Mouse (Mus musculus): ENCODE results near the gene Irx1. TPM values are rescaled to one million over a fixed set of nuclear protein-coding genes. Genes with fewer than 3 reads are reported as not detected.

The Irx1 gene
- polyA plus RNA-seq (2015; fragmentation: Nextera tagmentation; extraction: Ambion mirVana): not detected in 2 replicates

DNA sequence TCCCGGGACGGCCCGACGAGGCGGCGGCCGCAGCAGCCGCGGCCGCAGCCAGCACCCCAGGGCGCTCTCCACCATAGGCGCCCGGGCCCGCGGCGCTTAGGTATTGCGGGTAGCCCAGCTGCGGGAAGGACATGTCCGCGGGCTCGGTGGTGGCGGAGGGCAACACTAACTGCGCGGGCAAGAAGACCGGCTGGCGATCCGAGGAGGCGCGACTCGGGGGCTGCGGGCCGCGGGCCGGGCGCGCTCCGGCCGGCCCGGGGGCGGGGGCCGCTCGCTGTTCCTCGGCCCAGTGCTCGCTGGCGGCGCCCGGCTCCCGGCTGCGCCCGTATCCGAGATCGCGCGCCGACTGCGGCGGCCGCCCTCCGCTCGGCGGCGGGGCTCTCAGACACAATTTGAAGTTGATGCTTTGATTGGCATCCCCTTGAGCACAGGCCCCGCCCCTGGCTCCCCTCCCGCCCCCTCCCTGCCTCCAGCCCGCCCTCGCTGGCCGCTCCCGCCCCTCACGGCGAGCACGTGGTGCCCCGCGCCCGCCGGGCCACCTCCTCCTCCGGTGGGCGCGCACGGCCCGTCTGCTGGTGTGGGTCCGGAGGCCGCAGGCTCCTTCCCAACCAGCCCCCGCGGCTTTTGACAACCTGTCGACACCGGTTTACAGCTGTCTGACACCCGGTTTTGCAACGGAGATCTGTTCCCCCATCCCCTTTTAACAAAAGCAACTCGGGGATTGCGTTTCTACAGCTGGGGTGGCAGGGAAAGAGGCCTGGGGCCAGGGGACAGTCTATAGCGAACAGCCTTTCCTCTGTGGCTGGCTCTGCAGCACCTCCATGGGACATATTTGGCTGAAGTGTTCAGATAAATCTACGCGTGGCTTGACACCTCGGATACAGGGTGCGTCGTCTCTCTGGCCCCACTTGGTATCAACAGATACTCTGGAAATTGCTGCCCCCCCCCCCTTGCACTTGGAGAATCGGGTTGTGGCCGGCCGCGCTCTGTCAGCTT lies at the start of gene Irx1:
TSS of gene Irx1 (minus strand) at position 368 of the 996 bp plus-strand sequence.
- Histone ChIP-seq H3K9ac (ENCODE audit: low read depth, low read length) (no peak within 1 kb of the TSS), H3K27ac (ENCODE audit: low read length) (no peak within 1 kb of the TSS), H3K9me3 (ENCODE audit: control insufficient read depth, low read length) (no peaks in the 10 kb centered on the region), H3K4me2 (ENCODE audit: low read depth, low read length) (peak within 1 kb of the TSS; percentile 66), H3K36me3 (ENCODE audit: control insufficient read depth, insufficient read depth, low read length) (no peaks in the 10 kb centered on the region), H3K27me3 (replicated peaks; ENCODE audit: control insufficient read depth, insufficient read depth, low read length) (peaks cover 96% of the 10 kb centered on the region), H3K4me1 (ENCODE audit: control insufficient read depth, insufficient read depth, low read length) (peaks cover 23% of the 10 kb centered on the region), H3K4me3 (ENCODE audit: low read length) (peak within 1 kb of the TSS; percentile 43)
- peak; percentile 25 for ATAC-seq
- WGBS: under 1% methylated on average over 99 of the region's 100 CpGs

DNA sequence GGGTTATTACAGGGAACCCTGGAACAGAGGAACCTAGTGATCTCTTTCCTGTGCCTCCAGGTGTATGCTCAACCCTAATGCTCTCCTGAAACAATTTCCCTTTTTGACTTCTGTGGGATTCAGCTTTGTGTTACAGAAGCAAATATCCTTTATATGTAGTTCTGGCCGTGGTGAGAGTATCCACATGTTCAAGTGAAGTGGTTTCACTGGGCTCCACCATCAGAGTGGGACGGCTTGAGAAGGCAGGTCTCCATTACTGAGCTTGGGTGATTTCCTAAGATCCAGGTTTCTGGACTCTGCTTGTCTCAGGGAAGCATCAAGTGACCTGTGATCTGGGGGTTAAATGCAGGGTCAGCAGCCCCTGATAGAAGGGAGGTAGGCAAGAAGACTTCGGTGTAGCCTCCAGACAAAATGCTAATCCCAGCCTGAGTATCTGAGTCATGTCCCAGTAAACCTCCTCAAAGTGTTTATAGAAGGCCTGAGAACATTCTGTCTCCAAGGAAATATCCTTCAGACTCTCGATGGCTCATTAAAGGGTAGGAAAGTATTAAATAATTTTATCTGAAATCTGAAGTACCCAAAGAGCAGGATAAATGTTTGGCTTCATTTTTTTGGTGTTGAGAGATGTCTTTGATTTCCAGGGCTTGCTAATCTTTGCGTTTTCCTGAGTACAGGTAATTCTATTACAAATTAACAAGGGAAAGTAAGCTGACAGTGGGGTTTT lies 16.6 kb upstream of the Irx1 start:
- Histone ChIP-seq H3K36me3 (ENCODE audit: control insufficient read depth, insufficient read depth, low read length) (no peaks in the 10 kb centered on the region), H3K9me3 (ENCODE audit: control insufficient read depth, low read length) (no peaks in the 10 kb centered on the region), H3K27me3 (replicated peaks; ENCODE audit: control insufficient read depth, insufficient read depth, low read length) (no peaks in the 10 kb centered on the region), H3K27ac (ENCODE audit: low read length) (no peak overlapping the region), H3K9ac (ENCODE audit: low read depth, low read length) (no peak overlapping the region), H3K4me3 (ENCODE audit: low read length) (no peak overlapping the region), H3K4me1 (ENCODE audit: control insufficient read depth, insufficient read depth, low read length) (no peaks in the 10 kb centered on the region), H3K4me2 (ENCODE audit: low read depth, low read length) (no peak overlapping the region)
- no peak for ATAC-seq
- WGBS: 53% methylated on average over 5 of the region's 5 CpGs

DNA sequence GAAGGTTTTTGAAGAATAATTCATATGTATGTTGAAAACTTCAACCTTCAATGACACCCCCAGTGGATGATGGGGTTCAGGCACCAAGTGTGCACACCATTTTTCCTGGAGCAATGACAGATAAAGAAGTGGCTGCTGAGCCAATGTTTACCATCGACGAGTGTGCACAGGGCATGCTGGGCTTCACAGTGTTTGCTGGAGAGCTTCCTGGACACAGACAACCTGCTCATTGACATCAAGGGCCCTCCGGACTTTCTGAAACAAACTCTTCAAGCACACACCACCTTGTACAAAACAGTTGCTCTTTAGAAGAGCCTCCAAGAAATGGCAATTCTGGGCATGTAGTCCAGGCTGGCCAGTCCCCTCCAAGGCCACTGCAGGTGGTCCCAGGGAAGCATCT lies 12.2 kb upstream of the Irx1 start:
- WGBS: 49% methylated on average over 3 of the region's 3 CpGs
- no peaks in the 10 kb centered on the region for H3K4me1 ChIP-seq (ENCODE audit: control insufficient read depth, insufficient read depth, low read length)
- no peaks in the 10 kb centered on the region for H3K9me3 ChIP-seq (ENCODE audit: control insufficient read depth, low read length)
- H3K4me3 ChIP-seq (ENCODE audit: low read length): no peak overlapping the region
- H3K27me3 ChIP-seq (replicated peaks; ENCODE audit: control insufficient read depth, insufficient read depth, low read length): no peaks in the 10 kb centered on the region; the same call in 1 of the 2 replicates
- no peak overlapping the region for H3K9ac ChIP-seq (ENCODE audit: low read depth, low read length)
- H3K27ac ChIP-seq (ENCODE audit: low read length): no peak overlapping the region
- H3K4me2 ChIP-seq (ENCODE audit: low read depth, low read length): no peak overlapping the region
- no peak for ATAC-seq
- H3K36me3 ChIP-seq (ENCODE audit: control insufficient read depth, insufficient read depth, low read length): no peaks in the 10 kb centered on the region

DNA sequence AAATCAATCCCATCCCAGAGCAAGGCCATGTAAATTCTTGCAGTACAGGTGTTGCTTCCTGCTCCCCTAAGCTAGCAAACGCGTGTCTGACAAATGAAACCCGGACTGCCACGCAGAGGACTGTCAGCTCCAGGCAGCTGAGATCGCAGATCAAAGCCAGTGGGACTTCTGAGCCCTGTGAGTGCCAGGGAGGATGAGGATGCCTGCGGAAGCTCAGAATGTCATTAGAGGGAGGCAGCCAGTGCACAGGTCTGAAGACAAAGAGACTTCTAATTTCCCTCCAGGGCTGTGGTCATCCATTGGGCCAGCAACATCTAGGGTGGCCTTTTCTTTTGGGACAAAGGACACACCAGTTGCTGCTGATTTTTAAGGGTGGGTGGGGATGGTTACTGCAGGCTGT lies 4.8 kb upstream of the Irx1 start:
- ATAC-seq: no peak
- under 1% methylated on average over 6 of the region's 6 CpGs for WGBS
- H3K4me2 ChIP-seq (ENCODE audit: low read depth, low read length): no peak overlapping the region
- peaks cover 9% of the 10 kb centered on the region for H3K4me1 ChIP-seq (ENCODE audit: control insufficient read depth, insufficient read depth, low read length)
- no peaks in the 10 kb centered on the region for H3K9me3 ChIP-seq (ENCODE audit: control insufficient read depth, low read length)
- no peak overlapping the region for H3K27ac ChIP-seq (ENCODE audit: low read length)
- H3K27me3 ChIP-seq (replicated peaks; ENCODE audit: control insufficient read depth, insufficient read depth, low read length): peaks cover 61% of the 10 kb centered on the region
- H3K9ac ChIP-seq (ENCODE audit: low read depth, low read length): no peak overlapping the region
- no peaks in the 10 kb centered on the region for H3K36me3 ChIP-seq (ENCODE audit: control insufficient read depth, insufficient read depth, low read length)
- H3K4me3 ChIP-seq (ENCODE audit: low read length): no peak overlapping the region

DNA sequence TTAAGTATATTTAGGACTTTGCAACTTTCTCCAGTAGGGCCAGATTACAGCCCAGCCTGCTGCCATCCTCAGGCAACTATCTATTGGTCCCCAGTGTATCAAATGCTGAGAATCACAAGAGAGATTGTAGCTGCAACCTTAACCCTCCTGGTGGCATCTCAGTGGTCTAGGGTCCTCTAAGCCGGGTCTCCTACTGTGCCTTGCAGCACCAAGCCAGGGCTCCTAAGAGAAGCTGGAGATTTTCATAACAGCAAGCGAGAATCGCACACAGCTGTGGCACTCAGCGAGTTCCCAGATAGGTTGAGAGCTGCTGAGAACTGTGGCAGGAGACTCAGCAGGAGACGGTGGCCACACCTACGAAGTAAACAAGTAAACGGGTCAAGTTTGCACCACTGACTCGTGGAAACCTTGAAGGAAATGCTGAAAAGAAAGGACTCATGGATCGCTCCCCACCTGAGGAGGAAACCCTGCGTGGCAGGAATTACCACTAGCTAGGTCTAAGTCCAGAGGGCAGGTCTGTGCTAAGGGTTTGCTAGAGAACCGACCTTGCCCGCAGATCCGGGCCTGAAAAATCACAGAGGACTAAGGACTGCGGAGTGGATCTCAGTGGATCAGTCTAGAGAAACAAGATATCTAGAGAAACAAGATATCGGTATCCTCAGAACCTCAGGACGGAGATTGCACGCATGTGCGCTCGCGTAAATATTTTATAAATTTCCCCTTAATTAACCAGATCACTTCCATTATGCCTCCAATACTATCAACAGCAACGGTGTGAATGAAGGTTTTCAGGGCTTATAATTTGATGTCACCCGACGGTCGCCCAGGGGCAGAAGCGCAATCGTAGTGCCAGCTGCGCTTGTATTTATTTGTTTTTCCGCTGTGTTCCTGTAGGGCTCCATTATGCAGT lies 4.1 kb upstream of the Irx1 start:
- Histone ChIP-seq H3K4me1 (ENCODE audit: control insufficient read depth, insufficient read depth, low read length) (peaks cover 16% of the 10 kb centered on the region), H3K36me3 (ENCODE audit: control insufficient read depth, insufficient read depth, low read length) (no peaks in the 10 kb centered on the region), H3K27ac (ENCODE audit: low read length) (no peak overlapping the region), H3K9ac (ENCODE audit: low read depth, low read length) (no peak overlapping the region), H3K4me3 (ENCODE audit: low read length) (no peak overlapping the region), H3K9me3 (ENCODE audit: control insufficient read depth, low read length) (no peaks in the 10 kb centered on the region), H3K4me2 (ENCODE audit: low read depth, low read length) (no peak overlapping the region), H3K27me3 (replicated peaks; ENCODE audit: control insufficient read depth, insufficient read depth, low read length) (peaks cover 68% of the 10 kb centered on the region)
- ATAC-seq: no peak
- 3% methylated on average over 28 of the region's 28 CpGs for WGBS

DNA sequence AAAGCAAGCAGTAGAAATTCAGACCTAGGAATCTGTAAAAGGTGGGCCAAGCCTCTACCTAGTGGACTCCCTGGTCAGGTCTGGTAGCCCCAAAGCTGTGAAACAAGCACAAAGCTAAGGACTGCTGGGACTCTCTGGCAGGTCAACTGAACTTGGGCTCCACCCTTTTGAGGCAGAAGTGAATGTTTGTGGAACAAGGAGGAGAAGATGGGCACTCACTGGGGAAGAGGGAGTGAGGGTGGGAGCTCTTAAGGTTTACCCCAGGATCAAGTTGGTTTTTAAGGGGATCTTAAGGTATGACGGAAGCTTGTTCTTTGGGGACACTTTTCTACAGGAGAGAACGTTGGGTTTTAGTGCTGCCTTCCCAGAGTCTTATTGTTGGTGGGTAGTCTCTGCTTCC lies 3.1 kb upstream of the Irx1 start:
- 29% methylated on average over 2 of the region's 2 CpGs for WGBS
- ATAC-seq: no peak
- no peak overlapping the region for H3K9ac ChIP-seq (ENCODE audit: low read depth, low read length)
- peaks cover 77% of the 10 kb centered on the region for H3K27me3 ChIP-seq (replicated peaks; ENCODE audit: control insufficient read depth, insufficient read depth, low read length)
- no peaks in the 10 kb centered on the region for H3K9me3 ChIP-seq (ENCODE audit: control insufficient read depth, low read length)
- no peak overlapping the region for H3K4me3 ChIP-seq (ENCODE audit: low read length)
- no peak overlapping the region for H3K27ac ChIP-seq (ENCODE audit: low read length)
- H3K4me2 ChIP-seq (ENCODE audit: low read depth, low read length): no peak overlapping the region
- H3K36me3 ChIP-seq (ENCODE audit: control insufficient read depth, insufficient read depth, low read length): no peaks in the 10 kb centered on the region
- H3K4me1 ChIP-seq (ENCODE audit: control insufficient read depth, insufficient read depth, low read length): peaks cover 17% of the 10 kb centered on the region

DNA sequence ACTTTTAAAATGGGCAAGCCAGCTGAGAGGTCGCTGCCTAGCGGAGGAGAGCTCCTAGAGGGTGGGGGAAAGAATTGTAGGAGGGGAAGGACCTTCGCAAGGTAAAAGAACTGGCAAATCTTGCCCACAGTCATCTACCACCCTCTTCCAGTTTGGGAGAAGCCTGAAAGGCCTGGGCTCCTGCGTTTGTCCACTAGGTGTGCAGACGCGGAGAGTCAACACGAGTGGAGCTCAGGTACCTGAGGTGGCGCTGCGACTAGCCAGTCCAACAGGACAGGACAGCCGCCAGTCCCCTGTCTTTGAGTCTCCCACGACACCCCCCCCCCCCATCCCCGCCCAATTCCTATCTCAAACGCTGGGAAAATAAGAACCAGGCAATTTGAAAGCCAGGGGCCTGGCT lies 843 bp upstream of the Irx1 start:
- Histone ChIP-seq H3K9ac (ENCODE audit: low read depth, low read length) (no peak overlapping the region), H3K4me3 (ENCODE audit: low read length) (no peak overlapping the region), H3K9me3 (ENCODE audit: control insufficient read depth, low read length) (no peaks in the 10 kb centered on the region), H3K27ac (ENCODE audit: low read length) (no peak overlapping the region), H3K27me3 (replicated peaks; ENCODE audit: control insufficient read depth, insufficient read depth, low read length) (peaks cover 95% of the 10 kb centered on the region), H3K4me1 (ENCODE audit: control insufficient read depth, insufficient read depth, low read length) (peaks cover 22% of the 10 kb centered on the region), H3K36me3 (ENCODE audit: control insufficient read depth, insufficient read depth, low read length) (no peaks in the 10 kb centered on the region), H3K4me2 (ENCODE audit: low read depth, low read length) (no peak overlapping the region)
- no peak for ATAC-seq
- WGBS: 3% methylated on average over 13 of the region's 13 CpGs

DNA sequence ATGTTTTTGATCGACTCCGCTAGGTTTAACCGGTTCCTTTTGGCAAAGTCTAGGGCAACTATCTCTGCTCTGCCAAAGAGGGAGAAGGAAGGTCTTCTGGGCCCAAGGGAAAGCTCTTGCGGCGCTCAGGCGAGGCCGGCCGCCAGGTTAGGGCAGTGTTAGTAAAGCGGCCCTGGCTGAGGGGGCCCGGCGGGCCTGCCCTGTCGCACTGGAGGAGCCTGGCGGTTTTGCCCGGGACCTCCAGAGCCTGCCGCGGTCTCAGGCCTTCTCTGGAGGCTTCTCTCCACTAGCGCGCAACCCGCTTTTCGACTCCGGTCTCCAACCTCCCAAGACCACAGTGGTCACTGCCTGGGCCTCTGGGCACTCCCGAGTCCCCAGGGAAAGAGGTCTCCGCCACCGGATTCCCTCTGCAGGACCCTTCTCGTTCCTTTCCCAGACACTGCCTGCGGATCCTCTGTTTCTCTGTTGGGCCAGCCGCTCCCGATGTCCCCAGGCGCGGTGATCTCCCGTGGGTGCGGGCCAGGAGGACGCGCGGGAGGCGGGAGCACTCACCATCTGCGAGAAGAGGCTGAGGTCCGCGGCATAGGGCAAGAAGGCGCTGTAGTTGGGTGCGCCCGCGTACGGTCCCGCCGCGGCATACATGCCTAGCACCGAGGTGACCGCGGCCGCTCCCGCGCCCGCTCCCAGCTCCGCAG lies 715 bp downstream of the Irx1 start:
- Histone ChIP-seq H3K4me1 (ENCODE audit: control insufficient read depth, insufficient read depth, low read length) (peaks cover 23% of the 10 kb centered on the region), H3K9me3 (ENCODE audit: control insufficient read depth, low read length) (no peaks in the 10 kb centered on the region), H3K4me3 (ENCODE audit: low read length) (peak overlapping the region; percentile 43), H3K36me3 (ENCODE audit: control insufficient read depth, insufficient read depth, low read length) (no peaks in the 10 kb centered on the region), H3K27me3 (replicated peaks; ENCODE audit: control insufficient read depth, insufficient read depth, low read length) (peaks cover 96% of the 10 kb centered on the region), H3K9ac (ENCODE audit: low read depth, low read length) (no peak overlapping the region), H3K4me2 (ENCODE audit: low read depth, low read length) (peak overlapping the region; percentile 66), H3K27ac (ENCODE audit: low read length) (no peak overlapping the region)
- ATAC-seq: peak; percentile 54
- under 1% methylated on average over 55 of the region's 55 CpGs for WGBS

Measured in intestine, embryonic 16.5 days (tissue).